In the genomic region with DNA sequence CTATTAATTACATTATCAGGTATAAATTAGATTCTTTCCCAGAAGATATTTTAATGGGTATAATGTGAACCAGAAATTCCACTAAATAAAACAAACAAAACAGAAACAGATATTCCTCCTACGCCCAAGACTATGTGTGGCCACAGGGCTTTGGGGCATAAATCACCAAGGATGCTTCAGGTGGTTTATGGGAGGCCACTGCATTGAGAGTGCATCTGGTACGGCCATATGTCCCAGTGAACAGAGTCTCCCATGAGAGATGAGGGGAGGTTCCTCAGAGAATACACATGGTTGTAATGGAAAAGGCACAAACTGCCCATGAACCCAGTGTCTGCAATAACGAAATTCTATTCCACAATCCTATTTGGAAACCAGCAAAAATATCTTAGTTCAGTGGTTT, we compare ENCODE assay signal across 28 mouse cellular contexts.
DNase-seq lines count a peak whose midpoint lies in the region; ATAC-seq and TF ChIP-seq lines count a peak whose summit lies in the region.
"Had no signal": no experiment of that assay in that cellular context is flagged by ENCODE, and none has a peak within 500 bp of the region (broad histone marks: within the 10 kb centered on the region; RNA-seq: fewer than 3 reads in every experiment).

No protein-coding gene starts in this region.

- no peaks in the 10 kb centered on the region for H3K36me3 ChIP-seq in embryonic facial prominence, embryonic 15.5 days
- no peaks in the 10 kb centered on the region for H3K36me3 ChIP-seq in embryonic facial prominence, embryonic 10.5 days (replicated peaks)
- no peaks in the 10 kb centered on the region for H3K36me3 ChIP-seq in kidney, embryonic 15.5 days
- H3K36me3 ChIP-seq in kidney, postnatal 0 days (ENCODE audit: insufficient read depth, low read length), result no peaks in the 10 kb centered on the region
- no peaks in the 10 kb centered on the region for H3K36me3 ChIP-seq in kidney, adult 2 months (ENCODE audit: control insufficient read depth, insufficient read depth, low read length)
- H3K36me3 ChIP-seq in hindbrain, embryonic 14.5 days (replicated peaks; ENCODE audit: control insufficient read depth, insufficient read depth), result no peaks in the 10 kb centered on the region; the same call in 1 of the 2 replicates
- H3K36me3 ChIP-seq: embryonic facial prominence, embryonic 12.5 days; forebrain, embryonic 10.5 days; forebrain, embryonic 12.5 days; G1E had no signal

- no peak for TF ChIP-seq CTCF in kidney, postnatal 0 days (IDR thresholded peaks at IDR 0.05; ENCODE audit: low read depth)
- TF ChIP-seq CTCF in kidney, adult 2 months (conservative IDR thresholded peaks at IDR 0.05; ENCODE audit: insufficient read depth, insufficient read length, low read depth, low read length), result no peak

- H3K9ac ChIP-seq in embryonic facial prominence, embryonic 15.5 days, result no peak overlapping the region
- H3K9ac ChIP-seq in kidney, embryonic 15.5 days, result no peak overlapping the region
- H3K9ac ChIP-seq in kidney, postnatal 0 days (ENCODE audit: low read depth, low read length), result no peak overlapping the region
- H3K9ac ChIP-seq in hindbrain, embryonic 14.5 days, result no peak overlapping the region
- H3K9ac ChIP-seq: embryonic facial prominence, embryonic 12.5 days; forebrain, embryonic 12.5 days had no signal

- H3K4me3 ChIP-seq in embryonic facial prominence, embryonic 15.5 days (replicated peaks), result no peak overlapping the region
- H3K4me3 ChIP-seq in embryonic facial prominence, embryonic 10.5 days, result no peak overlapping the region
- no peak overlapping the region for H3K4me3 ChIP-seq in kidney, embryonic 15.5 days (replicated peaks)
- H3K4me3 ChIP-seq in kidney, postnatal 0 days (replicated peaks; ENCODE audit: low read depth, low read length), result no peak overlapping the region
- no peak overlapping the region for H3K4me3 ChIP-seq in kidney, adult 2 months (ENCODE audit: insufficient read depth, low read depth, low read length)
- H3K4me3 ChIP-seq in hindbrain, embryonic 14.5 days (replicated peaks; ENCODE audit: low read length), result no peak overlapping the region
- H3K4me3 ChIP-seq: embryonic facial prominence, embryonic 12.5 days; erythroblast, embryonic 14.5 days; forebrain, embryonic 10.5 days; forebrain, embryonic 12.5 days had no signal

- no peak for TF ChIP-seq POLR2A in kidney, adult 2 months (IDR thresholded peaks at IDR 0.05; ENCODE audit: low read depth, low read length)

- peak; percentile 57; the same call in 1 of the 2 replicates for ATAC-seq in embryonic facial prominence, embryonic 15.5 days (ENCODE audit: insufficient number of reproducible peaks, low FRiP score, low TSS enrichment, low read depth)
- ATAC-seq in kidney, embryonic 15.5 days (replicated peaks; ENCODE audit: low FRiP score), result peak; percentile 54; the same call in 1 of the 2 replicates
- no peak for ATAC-seq in kidney, postnatal 0 days (replicated peaks; ENCODE audit: low FRiP score, low read depth)
- ATAC-seq in hindbrain, embryonic 14.5 days (ENCODE audit: low FRiP score), result no peak
- ATAC-seq: activated CD4-positive, CD25-positive, alpha-beta regulatory T cell, adult 4 months; CD4-positive, CD25-positive, alpha-beta regulatory T cell, adult 4 months; forebrain, embryonic 14.5 days; forebrain, embryonic 16.5 days; Patski had no signal

- WGBS in embryonic facial prominence, embryonic 15.5 days, result 73% methylated on average over 3 of the region's 3 CpGs
- 76% methylated on average over 3 of the region's 3 CpGs for WGBS in embryonic facial prominence, embryonic 10.5 days
- WGBS in kidney, embryonic 15.5 days, result 34% methylated on average over 3 of the region's 3 CpGs
- 40% methylated on average over 3 of the region's 3 CpGs for WGBS in kidney, postnatal 0 days
- 67% methylated on average over 3 of the region's 3 CpGs for WGBS in kidney, adult 2 months
- WGBS in hindbrain, embryonic 14.5 days, result 80% methylated on average over 3 of the region's 3 CpGs

- H3K27me3 ChIP-seq in embryonic facial prominence, embryonic 15.5 days, result no peaks in the 10 kb centered on the region
- peaks cover 12% of the 10 kb centered on the region for H3K27me3 ChIP-seq in embryonic facial prominence, embryonic 10.5 days (replicated peaks; ENCODE audit: low read depth, poor library complexity, severe bottlenecking)
- H3K27me3 ChIP-seq in kidney, embryonic 15.5 days, result no peaks in the 10 kb centered on the region; the same call in 1 of the 2 replicates
- no peaks in the 10 kb centered on the region for H3K27me3 ChIP-seq in kidney, postnatal 0 days (ENCODE audit: insufficient read depth, low read length)
- no peaks in the 10 kb centered on the region for H3K27me3 ChIP-seq in kidney, adult 2 months (replicated peaks; ENCODE audit: control insufficient read depth, insufficient read depth, low read length)
- no peaks in the 10 kb centered on the region for H3K27me3 ChIP-seq in hindbrain, embryonic 14.5 days (ENCODE audit: control insufficient read depth, insufficient read depth, low read length)
- H3K27me3 ChIP-seq: CH12.LX; embryonic facial prominence, embryonic 12.5 days; Patski had no signal

- no peaks in the 10 kb centered on the region for H3K9me3 ChIP-seq in embryonic facial prominence, embryonic 15.5 days (replicated peaks)
- no peaks in the 10 kb centered on the region for H3K9me3 ChIP-seq in embryonic facial prominence, embryonic 10.5 days
- H3K9me3 ChIP-seq in kidney, embryonic 15.5 days (replicated peaks), result no peaks in the 10 kb centered on the region
- H3K9me3 ChIP-seq in kidney, postnatal 0 days (replicated peaks; ENCODE audit: low read length), result no peaks in the 10 kb centered on the region
- H3K9me3 ChIP-seq in hindbrain, embryonic 14.5 days (ENCODE audit: control insufficient read depth, low read length), result no peaks in the 10 kb centered on the region
- H3K9me3 ChIP-seq: embryonic facial prominence, embryonic 12.5 days; forebrain, embryonic 10.5 days; forebrain, embryonic 12.5 days; G1E had no signal

- H3K27ac ChIP-seq in embryonic facial prominence, embryonic 15.5 days (replicated peaks), result no peak overlapping the region
- H3K27ac ChIP-seq in embryonic facial prominence, embryonic 10.5 days (replicated peaks), result no peak overlapping the region
- no peak overlapping the region for H3K27ac ChIP-seq in kidney, embryonic 15.5 days
- no peak overlapping the region for H3K27ac ChIP-seq in kidney, postnatal 0 days
- no peak overlapping the region for H3K27ac ChIP-seq in kidney, adult 2 months (ENCODE audit: insufficient read depth, low read depth, low read length)
- H3K27ac ChIP-seq in hindbrain, embryonic 14.5 days, result no peak overlapping the region
- H3K27ac ChIP-seq: embryonic facial prominence, embryonic 12.5 days; forebrain, embryonic 10.5 days; forebrain, embryonic 12.5 days had no signal

- peaks cover 4% of the 10 kb centered on the region; the same call in 1 of the 2 replicates for H3K4me1 ChIP-seq in embryonic facial prominence, embryonic 15.5 days
- peaks cover 11% of the 10 kb centered on the region for H3K4me1 ChIP-seq in embryonic facial prominence, embryonic 10.5 days
- peaks cover 11% of the 10 kb centered on the region; the same call in 1 of the 2 replicates for H3K4me1 ChIP-seq in kidney, embryonic 15.5 days
- no peaks in the 10 kb centered on the region for H3K4me1 ChIP-seq in kidney, postnatal 0 days (replicated peaks; ENCODE audit: insufficient read depth, low read length)
- no peaks in the 10 kb centered on the region; the same call in 1 of the 2 replicates for H3K4me1 ChIP-seq in kidney, adult 2 months (ENCODE audit: control insufficient read depth, insufficient read depth, low read length)
- peaks cover 13% of the 10 kb centered on the region; the same call in 1 of the 2 replicates for H3K4me1 ChIP-seq in hindbrain, embryonic 14.5 days (replicated peaks; ENCODE audit: control insufficient read depth, insufficient read depth, low read length)
- H3K4me1 ChIP-seq: embryonic facial prominence, embryonic 12.5 days had no signal

- no peak for DNase-seq in embryonic facial prominence, embryonic 10.5 days (ENCODE audit: low spot score)
- DNase-seq in kidney, adult 8-10 months, result no peak
- DNase-seq in kidney, postnatal 0 days (ENCODE audit: low spot score), result peak; percentile 44
- no peak for DNase-seq in kidney, adult 2 months
- no peak for DNase-seq in hindbrain, embryonic 14.5 days (ENCODE audit: low spot score)
- DNase-seq: adrenal gland, adult 8-10 months; adrenal gland, postnatal 14 days; adrenal gland, postnatal 36 days; B cell, adult 2 months; cerebellum, adult 11 months; cerebellum, adult 8-10 months; cerebellum, adult 9-11 months; cerebellum, postnatal 14 days; cerebellum, postnatal 36 days; embryo, embryonic 11 days had no signal

- no peak overlapping the region for H3K4me2 ChIP-seq in embryonic facial prominence, embryonic 15.5 days (replicated peaks)
- H3K4me2 ChIP-seq in kidney, embryonic 15.5 days, result no peak overlapping the region
- no peak overlapping the region for H3K4me2 ChIP-seq in kidney, postnatal 0 days (ENCODE audit: low read length)
- H3K4me2 ChIP-seq in hindbrain, embryonic 14.5 days (replicated peaks), result no peak overlapping the region
- H3K4me2 ChIP-seq: embryonic facial prominence, embryonic 12.5 days; forebrain, embryonic 12.5 days had no signal

Comparison
In these comparisons a context has a peak if more than half of its experiments do, and no peak if none do; other contexts are left out.
1. ATAC-seq: peak in embryonic facial prominence, embryonic 15.5 days (single experiment) and kidney, embryonic 15.5 days (single experiment); none in kidney, postnatal 0 days (single experiment) and hindbrain, embryonic 14.5 days (single experiment).